Mouse (Mus musculus): ENCODE measurements around the gene Aldh4a1. TPM values are rescaled to one million over a fixed set of nuclear protein-coding genes. Genes with fewer than 3 reads are reported as not detected.

The Aldh4a1 gene
- total and polyA plus RNA-seq, 2 experiments from 2014 or later = 25.2 to 30.0 TPM

- Histone ChIP-seq H3K9ac (replicated peaks; ENCODE audit: low read length, poor library complexity, severe bottlenecking) (peak overlapping the region; percentile 34), H3K27ac (ENCODE audit: low read depth, low read length) (peak overlapping the region; percentile 51), H3K4me2 (ENCODE audit: low read depth, low read length, poor library complexity, severe bottlenecking) (peak overlapping the region; percentile 53), H3K27me3 (ENCODE audit: insufficient read depth, low read length) (no peaks in the 10 kb centered on the region), H3K9me3 (ENCODE audit: low read length) (no peaks in the 10 kb centered on the region), H3K36me3 (ENCODE audit: insufficient read depth, low read length) (no peaks in the 10 kb centered on the region), H3K4me3 (ENCODE audit: low read depth, low read length) (peak overlapping the region; percentile 25; the same call in 1 of the 2 replicates), H3K4me1 (ENCODE audit: insufficient read depth, low read length) (peaks cover 33% of the 10 kb centered on the region)
- WGBS = 37% methylated on average over 6 of the region's 6 CpGs
- no peak for ATAC-seq (ENCODE audit: low FRiP score)
- no peak for DNase-seq (ENCODE audit: low spot score)
- TF ChIP-seq CTCF (IDR thresholded peaks at IDR 0.05) = no peak
These were observed 41.1 kb upstream of the Aldh4a1 start for GRCm38 (mm10) chr4:139581427-139582051.

- no peak for TF ChIP-seq CTCF (IDR thresholded peaks at IDR 0.05)
- H3K27me3 ChIP-seq (ENCODE audit: insufficient read depth, low read length) = no peaks in the 10 kb centered on the region
- H3K9me3 ChIP-seq (ENCODE audit: low read length) = no peaks in the 10 kb centered on the region
- 83% methylated on average over 6 of the region's 6 CpGs for WGBS
- no peaks in the 10 kb centered on the region for H3K36me3 ChIP-seq (ENCODE audit: insufficient read depth, low read length)
- DNase-seq (ENCODE audit: low spot score) = no peak
- peaks cover 25% of the 10 kb centered on the region for H3K4me1 ChIP-seq (ENCODE audit: insufficient read depth, low read length)
- no peak overlapping the region for H3K9ac ChIP-seq (replicated peaks; ENCODE audit: low read length, poor library complexity, severe bottlenecking)
- no peak overlapping the region for H3K4me3 ChIP-seq (ENCODE audit: low read depth, low read length)
- no peak for ATAC-seq (ENCODE audit: low FRiP score)
- H3K4me2 ChIP-seq (ENCODE audit: low read depth, low read length, poor library complexity, severe bottlenecking) = no peak overlapping the region
- H3K27ac ChIP-seq (ENCODE audit: low read depth, low read length) = no peak overlapping the region
These were observed 40.3 kb upstream of the Aldh4a1 start for GRCm38 (mm10) chr4:139582346-139582745.

GRCm38 (mm10) chr4:139582903-139583302 lies 39.8 kb upstream of the Aldh4a1 start:
- Histone ChIP-seq H3K4me1 (ENCODE audit: insufficient read depth, low read length) (peaks cover 24% of the 10 kb centered on the region), H3K4me2 (ENCODE audit: low read depth, low read length, poor library complexity, severe bottlenecking) (no peak overlapping the region), H3K27me3 (ENCODE audit: insufficient read depth, low read length) (no peaks in the 10 kb centered on the region), H3K36me3 (ENCODE audit: insufficient read depth, low read length) (no peaks in the 10 kb centered on the region), H3K4me3 (ENCODE audit: low read depth, low read length) (no peak overlapping the region), H3K9me3 (ENCODE audit: low read length) (no peaks in the 10 kb centered on the region), H3K9ac (replicated peaks; ENCODE audit: low read length, poor library complexity, severe bottlenecking) (no peak overlapping the region), H3K27ac (ENCODE audit: low read depth, low read length) (no peak overlapping the region)
- DNase-seq (ENCODE audit: low spot score) = no peak
- TF ChIP-seq CTCF (IDR thresholded peaks at IDR 0.05) = peak; percentile 26
- no peak for ATAC-seq (ENCODE audit: low FRiP score)
- 29% methylated on average over 3 of the region's 3 CpGs for WGBS

- Histone ChIP-seq H3K27me3 (ENCODE audit: insufficient read depth, low read length) (no peaks in the 10 kb centered on the region), H3K4me2 (ENCODE audit: low read depth, low read length, poor library complexity, severe bottlenecking) (no peak overlapping the region), H3K27ac (ENCODE audit: low read depth, low read length) (no peak overlapping the region), H3K4me3 (ENCODE audit: low read depth, low read length) (no peak overlapping the region), H3K36me3 (ENCODE audit: insufficient read depth, low read length) (no peaks in the 10 kb centered on the region), H3K9ac (replicated peaks; ENCODE audit: low read length, poor library complexity, severe bottlenecking) (no peak overlapping the region), H3K4me1 (ENCODE audit: insufficient read depth, low read length) (peaks cover 19% of the 10 kb centered on the region), H3K9me3 (ENCODE audit: low read length) (no peaks in the 10 kb centered on the region)
- ATAC-seq (ENCODE audit: low FRiP score) = no peak
- DNase-seq (ENCODE audit: low spot score) = no peak
- no peak for TF ChIP-seq CTCF (IDR thresholded peaks at IDR 0.05)
- 80% methylated on average over 11 of the region's 11 CpGs for WGBS
These were observed 38.9 kb upstream of the Aldh4a1 start for GRCm38 (mm10) chr4:139583629-139584245.

GRCm38 (mm10) chr4:139584704-139585103 lies 38.0 kb upstream of the Aldh4a1 start:
- ATAC-seq (ENCODE audit: low FRiP score) (no peak), DNase-seq (ENCODE audit: low spot score) (no peak)
- WGBS = 77% methylated on average over 11 of the region's 11 CpGs
- peaks cover 15% of the 10 kb centered on the region for H3K4me1 ChIP-seq (ENCODE audit: insufficient read depth, low read length)
- no peaks in the 10 kb centered on the region for H3K27me3 ChIP-seq (ENCODE audit: insufficient read depth, low read length)
- H3K9me3 ChIP-seq (ENCODE audit: low read length) = no peaks in the 10 kb centered on the region
- H3K4me3 ChIP-seq (ENCODE audit: low read depth, low read length) = no peak overlapping the region
- TF ChIP-seq CTCF (IDR thresholded peaks at IDR 0.05) = no peak
- H3K9ac ChIP-seq (replicated peaks; ENCODE audit: low read length, poor library complexity, severe bottlenecking) = no peak overlapping the region
- no peak overlapping the region for H3K27ac ChIP-seq (ENCODE audit: low read depth, low read length)
- no peak overlapping the region for H3K4me2 ChIP-seq (ENCODE audit: low read depth, low read length, poor library complexity, severe bottlenecking)
- no peaks in the 10 kb centered on the region for H3K36me3 ChIP-seq (ENCODE audit: insufficient read depth, low read length)

GRCm38 (mm10) chr4:139585713-139586112 lies 37.0 kb upstream of the Aldh4a1 start:
- H3K27me3 ChIP-seq (ENCODE audit: insufficient read depth, low read length) = no peaks in the 10 kb centered on the region
- DNase-seq (ENCODE audit: low spot score) (no peak), ATAC-seq (ENCODE audit: low FRiP score) (no peak)
- no peak overlapping the region for H3K27ac ChIP-seq (ENCODE audit: low read depth, low read length)
- H3K4me3 ChIP-seq (ENCODE audit: low read depth, low read length) = no peak overlapping the region
- H3K4me1 ChIP-seq (ENCODE audit: insufficient read depth, low read length) = peaks cover 9% of the 10 kb centered on the region
- no peaks in the 10 kb centered on the region for H3K9me3 ChIP-seq (ENCODE audit: low read length)
- no peak overlapping the region for H3K9ac ChIP-seq (replicated peaks; ENCODE audit: low read length, poor library complexity, severe bottlenecking)
- no peak overlapping the region for H3K4me2 ChIP-seq (ENCODE audit: low read depth, low read length, poor library complexity, severe bottlenecking)
- 86% methylated on average over 7 of the region's 7 CpGs for WGBS
- TF ChIP-seq CTCF (IDR thresholded peaks at IDR 0.05) = no peak
- H3K36me3 ChIP-seq (ENCODE audit: insufficient read depth, low read length) = no peaks in the 10 kb centered on the region

All from midbrain, postnatal 0 days (tissue).